Mouse (Mus musculus) megakaryocyte progenitor cell, adult 5-6 weeks (primary cell): Measurements from ENCODE around the gene Foxred2. TPM values are rescaled to one million over a fixed set of nuclear protein-coding genes. Genes with fewer than 3 reads are reported as not detected.

Source experiments
- ATAC-seq: replicated peaks from 2 replicates; pipeline ENCODE4 v1.8.0; 2016; ENCODE audit warnings: mild to moderate bottlenecking, moderate TSS enrichment, inconsistent platforms; ENCODE audit not compliant: poor library complexity
- total RNA-seq, 2 experiments: library from RNA; stranded (forward) in 1 of 2; stranded (reverse) in 1 of 2; fragments of 157-497, 149-512 nt in 1 of 2; fragments of 200-1000 nt in 1 of 2; gene quantifications; 2 replicates each; pipeline versions ENCODE4 v1.2.3 to v1.2.4; 2015 to 2017

Foxred2 gene
- total RNA-seq, 2 experiments from 2014 or later = 16.2 to 19.4 TPM

DNA sequence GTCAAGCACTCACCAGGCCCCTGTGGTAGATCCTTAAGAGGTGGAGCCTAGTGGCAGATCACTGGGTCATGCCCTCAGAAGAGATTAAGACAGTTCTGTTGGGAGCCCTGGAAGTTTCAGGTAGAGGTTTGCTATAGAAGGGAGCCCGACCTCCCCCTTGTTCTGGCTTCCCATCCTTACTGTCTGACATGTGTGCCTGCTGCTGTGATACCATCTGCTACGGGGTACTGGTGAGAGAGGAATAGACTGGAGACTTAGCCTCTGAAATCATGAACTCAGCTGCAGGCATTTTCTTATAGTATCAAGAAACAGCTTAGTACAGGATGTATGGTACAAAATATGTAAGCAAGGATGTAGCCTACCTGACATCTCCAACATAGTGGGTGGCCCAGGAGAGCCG lies 3.6 kb downstream of the Foxred2 start:
- no peak for ATAC-seq

DNA sequence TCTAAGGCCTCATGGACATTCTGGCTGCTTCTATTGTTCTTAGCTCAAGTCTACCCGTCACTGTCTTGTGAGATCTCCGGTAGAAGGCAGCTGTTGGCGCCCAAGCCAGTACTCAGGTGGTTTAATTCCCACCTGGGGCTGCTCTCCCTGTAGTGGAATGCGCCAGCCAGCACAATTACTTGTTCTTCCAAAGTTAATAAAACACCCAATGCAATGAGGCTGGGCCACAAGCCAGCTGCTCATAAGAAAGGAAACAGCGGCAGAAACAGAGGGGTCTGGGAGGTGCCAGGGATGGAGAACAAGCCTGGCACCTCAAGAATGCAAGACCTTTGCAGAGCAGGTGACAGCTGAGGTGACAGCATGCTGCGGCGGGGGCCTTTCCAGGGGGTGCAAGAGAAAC lies 7.5 kb downstream of the Foxred2 start:
- no peak for ATAC-seq

DNA sequence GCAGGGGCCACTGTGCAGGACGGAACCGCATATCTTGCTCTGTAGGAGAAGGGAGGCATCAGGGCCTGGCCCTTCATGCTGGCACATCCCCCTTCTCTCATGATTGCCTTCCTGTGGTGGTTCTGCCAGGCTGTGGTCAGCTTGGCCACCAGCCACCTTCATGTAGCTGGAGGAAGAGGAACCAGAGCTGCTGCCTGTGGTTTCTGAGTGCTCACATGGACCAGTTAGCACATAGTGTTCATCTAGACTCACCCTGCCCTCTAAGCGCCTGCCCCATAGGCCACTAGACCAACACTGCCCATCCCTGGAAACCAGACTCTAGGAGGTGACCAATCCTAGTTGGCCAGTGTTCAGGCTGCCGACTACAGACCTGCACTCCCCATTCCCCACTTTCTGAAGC lies 10.8 kb downstream of the Foxred2 start:
- ATAC-seq = peak; percentile 97

DNA sequence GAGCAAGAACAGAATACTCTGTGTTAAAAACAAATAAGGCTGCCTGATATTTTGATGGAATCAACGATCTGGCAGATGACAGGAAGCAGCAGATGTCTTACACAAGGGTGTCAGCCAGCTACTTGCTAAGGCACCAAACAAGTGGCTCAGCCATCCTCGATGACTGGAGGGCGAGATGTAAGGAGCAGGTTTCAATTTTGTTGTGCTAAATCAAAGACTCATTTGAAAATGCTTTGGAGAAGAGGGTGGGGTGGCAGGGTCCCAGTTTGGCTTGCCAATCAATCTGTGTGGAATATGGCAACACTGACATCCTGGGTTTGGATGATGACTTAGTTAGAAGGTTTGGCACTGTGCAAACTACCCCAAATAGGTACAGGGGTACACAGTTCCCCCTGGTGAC lies 15.0 kb downstream of the Foxred2 start:
- no peak for ATAC-seq

DNA sequence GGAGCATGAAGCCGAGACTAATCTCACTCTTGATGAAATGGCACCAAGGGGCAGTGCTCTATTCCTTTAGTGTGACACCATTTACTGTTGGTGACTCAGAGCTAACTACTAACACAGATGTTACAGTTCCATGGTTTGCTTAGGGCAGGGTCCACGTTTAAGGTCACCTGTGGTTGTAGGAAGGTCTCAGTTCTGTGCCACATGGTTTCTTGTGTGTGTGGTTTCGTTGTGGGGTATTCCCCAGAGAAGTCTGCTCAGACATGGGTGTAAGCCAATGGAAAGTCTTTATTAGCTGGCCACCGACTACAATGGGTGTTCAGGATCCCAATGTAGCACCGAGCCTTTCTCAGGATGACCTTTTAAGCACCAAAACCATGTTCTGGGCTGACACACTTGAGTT lies 18.0 kb downstream of the Foxred2 start:
- no peak for ATAC-seq

DNA sequence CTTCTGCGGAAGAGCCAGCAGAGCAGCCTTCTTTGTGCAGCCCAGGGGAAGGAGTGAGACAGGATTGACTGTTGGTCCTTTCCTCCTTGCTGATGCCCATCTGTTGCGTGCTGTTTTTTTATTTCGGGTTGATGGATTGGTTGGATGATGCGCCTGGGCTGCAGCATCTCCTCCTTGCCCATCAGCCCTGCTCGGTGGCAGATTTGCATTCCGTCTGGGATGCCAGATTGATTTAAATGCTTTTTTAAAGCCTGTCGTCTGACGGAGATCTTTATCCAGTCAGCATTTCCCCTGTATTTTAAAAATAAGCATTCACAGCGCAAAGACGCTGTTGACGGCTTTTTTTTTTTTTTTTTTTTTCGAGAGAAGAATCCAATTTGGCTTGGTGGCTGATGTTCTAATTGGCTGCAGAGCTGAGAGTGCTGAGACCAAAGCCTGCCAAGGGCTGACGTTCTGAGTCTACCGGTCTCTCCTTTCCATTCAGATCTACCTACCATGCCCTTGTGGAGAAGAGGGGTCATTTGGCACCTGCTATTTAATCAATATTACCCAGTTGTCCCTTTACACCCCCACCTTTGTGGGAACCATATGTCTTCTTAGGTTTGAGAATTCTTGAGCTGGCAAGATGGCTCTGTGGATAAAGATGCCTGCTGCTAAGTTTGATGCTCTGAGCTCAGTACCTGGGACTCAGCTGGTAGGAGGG lies 20.7 kb downstream of the Foxred2 start:
- ATAC-seq = no peak

DNA sequence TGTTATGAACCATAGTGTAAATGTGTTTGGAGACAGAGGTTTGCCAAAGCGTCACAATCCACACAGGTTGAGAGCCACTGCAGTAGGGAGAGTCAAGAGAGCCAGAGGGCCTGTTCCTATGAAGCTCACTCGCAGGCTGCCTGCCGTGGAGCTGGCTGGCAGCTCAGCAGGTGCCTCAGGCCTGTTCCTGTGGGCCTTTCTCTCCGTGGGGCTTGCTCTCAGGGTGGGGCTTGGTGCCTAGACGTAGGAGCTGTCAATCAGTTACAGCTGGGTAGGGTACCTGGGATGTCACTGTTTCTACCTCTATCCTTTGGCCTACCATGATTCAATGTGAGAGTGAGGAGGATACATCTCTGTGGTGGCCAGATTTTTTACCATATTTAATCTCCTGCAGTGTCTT lies 21.6 kb downstream of the Foxred2 start:
- no peak for ATAC-seq

DNA sequence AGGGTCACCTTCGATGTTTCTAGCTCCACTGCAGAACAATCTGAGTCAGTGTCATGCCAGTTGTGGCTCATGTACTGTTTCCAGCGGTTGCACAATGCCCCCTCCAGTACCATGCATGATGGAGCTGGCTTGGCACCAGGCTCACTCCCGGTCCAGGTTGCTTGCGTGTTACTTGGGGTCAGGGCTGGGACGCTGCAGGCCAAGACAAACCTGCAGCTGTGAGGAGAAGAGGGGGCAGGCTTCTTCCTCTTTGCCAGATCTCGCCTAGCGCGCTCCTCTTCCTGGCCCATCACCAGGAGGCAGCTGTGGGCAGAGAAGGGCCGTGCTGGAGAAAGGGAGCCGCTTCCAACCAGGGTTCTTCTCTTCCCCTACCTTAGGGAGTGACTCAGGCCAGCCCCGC lies 22.2 kb downstream of the Foxred2 start:
- peak; percentile 9 for ATAC-seq

DNA sequence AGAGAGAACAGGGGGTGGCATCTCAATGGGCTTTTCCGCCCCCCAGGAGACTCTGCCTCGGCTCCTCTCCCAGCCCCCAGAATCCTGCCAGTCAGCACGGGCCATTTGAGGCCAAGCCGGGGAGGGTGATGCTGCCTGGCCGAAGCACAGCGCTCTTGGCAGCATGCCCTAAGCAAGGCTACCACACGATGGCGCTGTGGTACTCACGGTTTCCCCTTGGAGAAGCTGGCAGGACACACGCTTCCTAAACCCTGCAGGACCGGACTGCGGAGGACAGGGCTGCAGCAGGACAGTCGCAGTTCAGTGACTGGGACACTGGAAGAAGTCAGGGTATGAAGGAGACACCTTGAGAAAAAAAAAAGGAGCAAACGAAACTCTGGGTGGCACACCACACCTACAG lies 22.8 kb downstream of the Foxred2 start:
- ATAC-seq = peak; percentile 52

DNA sequence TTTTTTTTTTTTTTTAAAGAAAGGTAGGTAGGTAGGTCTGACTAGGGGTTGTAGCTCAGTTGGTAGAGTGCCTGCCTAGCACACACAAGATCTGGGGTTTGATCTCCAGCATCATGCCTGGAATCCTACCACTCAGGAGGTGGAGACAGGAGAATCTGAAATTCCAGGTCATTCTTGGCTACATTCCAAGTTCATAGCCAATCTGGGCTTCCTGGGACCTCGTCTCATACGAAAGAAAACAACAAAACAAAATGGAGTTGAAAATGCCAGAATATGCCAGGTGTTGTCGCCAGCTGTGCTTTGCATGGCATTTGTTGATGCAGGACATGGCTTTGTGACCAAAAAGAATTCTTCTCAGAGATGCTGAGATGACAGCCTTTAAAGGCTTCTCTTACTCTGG lies 23.3 kb downstream of the Foxred2 start:
- no peak for ATAC-seq

DNA sequence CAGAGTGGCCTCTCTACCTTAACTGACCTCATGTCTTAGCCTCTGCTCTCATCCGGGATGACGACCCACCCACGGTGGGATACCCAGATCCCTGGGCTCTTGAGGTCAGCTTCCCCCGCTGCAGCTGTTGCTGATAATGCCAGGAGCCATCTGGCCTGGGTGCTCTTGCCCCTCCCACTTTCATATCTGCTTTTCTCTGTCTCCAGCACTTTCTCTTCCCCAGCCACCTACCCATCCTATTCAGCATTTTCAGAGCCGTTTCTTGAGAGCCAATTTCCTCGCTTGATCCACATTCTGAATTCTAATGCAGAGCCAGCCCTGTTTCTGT lies 24.9 kb downstream of the Foxred2 start:
- ATAC-seq = peak; percentile 32

DNA sequence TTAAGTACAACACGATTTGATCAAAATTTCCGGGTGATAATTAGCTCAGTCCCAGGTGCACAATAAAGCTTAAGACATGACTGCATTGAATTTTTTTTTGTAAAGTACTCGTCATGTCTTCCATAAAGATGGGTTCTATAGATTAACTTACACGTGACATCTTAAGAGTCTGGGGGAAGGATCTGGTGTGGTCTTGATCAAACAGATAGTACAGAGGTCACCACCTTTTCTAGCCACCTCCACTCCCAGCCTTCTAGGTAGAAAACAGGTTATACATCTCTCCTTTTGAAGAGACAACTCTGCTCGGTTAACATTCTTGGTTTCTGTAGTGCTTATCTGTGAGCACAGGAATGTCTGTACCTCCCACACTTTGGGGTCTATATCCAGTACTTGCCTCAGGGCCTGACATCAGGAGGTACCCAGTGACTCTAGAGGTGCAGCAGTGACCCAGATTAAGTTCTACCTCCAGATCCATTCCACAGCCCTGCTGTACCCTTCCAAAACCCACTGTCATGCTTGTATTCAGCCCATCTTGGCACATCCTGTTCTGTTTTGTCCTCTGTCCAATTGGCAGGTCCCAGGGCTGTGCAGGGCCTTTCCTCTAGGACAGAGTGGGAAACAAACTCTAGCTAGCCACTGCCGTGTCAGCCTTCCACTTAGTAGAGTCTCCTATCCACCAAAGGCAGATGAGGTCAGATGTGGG lies 25.4 kb downstream of the Foxred2 start:
- ATAC-seq = no peak

DNA sequence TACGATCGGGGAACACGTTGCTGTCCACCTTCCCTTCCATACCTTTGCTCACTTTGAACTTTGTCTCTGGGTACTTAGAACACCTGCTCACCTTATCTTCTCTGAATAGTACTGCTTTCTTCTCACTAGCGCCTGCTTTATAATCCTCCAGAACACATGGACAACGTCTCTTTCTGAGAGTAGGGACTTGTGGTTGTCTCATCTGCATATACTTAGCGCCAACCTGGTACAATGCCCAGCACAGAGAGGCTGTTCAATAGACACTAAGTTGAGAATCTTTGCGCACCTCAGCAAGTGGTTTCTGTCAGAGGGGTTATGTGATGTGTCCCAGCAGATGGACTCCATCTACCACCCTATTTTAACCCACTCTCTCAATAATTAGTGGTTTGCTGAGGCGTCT lies 26.7 kb downstream of the Foxred2 start:
- no peak for ATAC-seq

DNA sequence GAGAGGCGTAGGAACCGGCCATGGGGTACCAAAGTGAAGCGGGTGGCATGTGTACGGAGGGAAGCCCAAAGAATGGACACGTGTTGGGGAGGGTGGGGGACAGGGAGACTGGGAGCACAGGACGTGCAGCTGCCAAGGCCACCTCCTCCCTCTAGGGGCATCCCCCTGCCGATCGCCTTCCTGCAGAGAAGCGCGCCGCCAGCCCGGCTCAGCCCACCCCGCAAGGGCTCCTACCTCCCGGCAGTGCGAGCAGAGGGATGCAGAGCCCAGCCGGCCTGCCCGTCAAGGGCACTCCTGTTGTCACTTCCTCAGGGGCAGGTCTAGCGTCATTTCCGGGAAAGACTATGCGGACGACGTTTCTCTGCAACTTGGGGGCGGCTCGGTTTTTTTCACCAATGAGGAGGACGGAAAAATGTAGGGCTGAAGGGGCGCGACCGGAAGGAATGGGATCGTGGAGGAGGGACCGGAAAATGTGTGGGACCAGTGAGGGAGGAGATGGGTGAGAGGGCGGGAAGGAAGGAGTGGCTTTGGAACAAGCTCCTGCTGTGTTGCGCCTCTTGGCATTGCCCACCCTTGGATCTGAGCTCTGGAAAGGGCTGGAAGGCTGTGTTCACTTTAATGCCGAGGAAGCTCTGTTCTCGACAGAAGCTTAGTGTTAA lies 27.7 kb downstream of the Foxred2 start, which contains the start of gene Txn2:
TSS of gene Txn2 (minus strand) at position 334 of the 659 bp plus-strand sequence.
- ATAC-seq = peak; percentile 82

DNA sequence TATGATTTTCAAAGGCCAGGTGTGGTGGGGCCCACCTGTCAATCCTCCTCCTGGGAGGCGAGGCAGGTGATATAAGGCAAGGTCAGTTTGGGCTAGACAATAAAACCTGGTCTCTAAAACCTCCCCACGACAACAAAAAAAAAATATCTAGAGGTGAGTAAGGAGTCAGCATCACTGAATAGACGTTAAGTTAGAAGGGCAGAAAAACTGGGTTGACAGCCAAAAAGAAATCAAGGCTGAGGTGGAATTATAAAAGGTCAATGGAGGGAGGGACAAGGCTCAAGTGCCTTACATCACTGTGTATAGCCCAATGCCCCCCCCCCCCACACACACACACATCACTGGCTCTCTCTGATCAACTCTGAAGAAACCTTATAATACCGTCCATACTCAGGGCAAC lies 28.4 kb downstream of the Foxred2 start:
- no peak for ATAC-seq

DNA sequence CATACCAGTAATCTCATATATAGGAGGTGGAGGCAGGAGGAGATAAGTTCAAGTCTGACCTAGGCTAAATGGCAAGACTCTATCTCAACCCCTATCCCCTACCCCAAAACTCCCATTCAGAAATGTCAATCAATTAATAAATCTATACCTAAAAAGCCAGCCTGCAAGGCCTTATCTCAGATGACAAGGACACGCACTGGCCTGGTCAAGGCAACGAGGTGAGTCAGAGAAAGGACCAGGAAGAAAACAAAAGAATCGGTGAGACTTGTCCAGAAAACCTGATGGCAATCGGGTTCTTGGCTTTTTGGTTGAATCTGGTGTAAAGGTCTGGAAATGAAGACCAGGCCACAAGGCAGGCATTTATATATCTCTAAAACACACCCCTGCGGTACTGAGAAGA lies 29.6 kb downstream of the Foxred2 start:
- no peak for ATAC-seq

DNA sequence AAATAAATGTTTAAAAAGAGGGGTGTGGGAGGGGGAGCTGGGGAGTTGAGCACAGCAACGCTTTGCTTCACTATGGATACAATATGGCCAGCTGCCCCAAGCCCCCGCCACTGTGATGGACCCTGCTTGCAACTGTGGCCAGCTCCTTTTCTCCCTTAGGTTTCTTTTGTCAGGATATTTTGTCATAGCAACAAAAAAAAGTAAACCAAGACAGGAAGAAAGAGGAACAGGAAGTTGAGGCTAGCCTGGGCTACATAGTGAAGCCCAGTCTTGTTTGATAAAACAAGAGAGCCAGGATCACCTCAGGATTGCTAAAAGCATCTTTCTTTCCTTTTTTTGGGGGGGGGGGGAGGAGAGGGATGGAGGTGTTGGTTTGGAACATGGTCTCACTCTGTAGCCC lies 31.3 kb downstream of the Foxred2 start:
- no peak for ATAC-seq

DNA sequence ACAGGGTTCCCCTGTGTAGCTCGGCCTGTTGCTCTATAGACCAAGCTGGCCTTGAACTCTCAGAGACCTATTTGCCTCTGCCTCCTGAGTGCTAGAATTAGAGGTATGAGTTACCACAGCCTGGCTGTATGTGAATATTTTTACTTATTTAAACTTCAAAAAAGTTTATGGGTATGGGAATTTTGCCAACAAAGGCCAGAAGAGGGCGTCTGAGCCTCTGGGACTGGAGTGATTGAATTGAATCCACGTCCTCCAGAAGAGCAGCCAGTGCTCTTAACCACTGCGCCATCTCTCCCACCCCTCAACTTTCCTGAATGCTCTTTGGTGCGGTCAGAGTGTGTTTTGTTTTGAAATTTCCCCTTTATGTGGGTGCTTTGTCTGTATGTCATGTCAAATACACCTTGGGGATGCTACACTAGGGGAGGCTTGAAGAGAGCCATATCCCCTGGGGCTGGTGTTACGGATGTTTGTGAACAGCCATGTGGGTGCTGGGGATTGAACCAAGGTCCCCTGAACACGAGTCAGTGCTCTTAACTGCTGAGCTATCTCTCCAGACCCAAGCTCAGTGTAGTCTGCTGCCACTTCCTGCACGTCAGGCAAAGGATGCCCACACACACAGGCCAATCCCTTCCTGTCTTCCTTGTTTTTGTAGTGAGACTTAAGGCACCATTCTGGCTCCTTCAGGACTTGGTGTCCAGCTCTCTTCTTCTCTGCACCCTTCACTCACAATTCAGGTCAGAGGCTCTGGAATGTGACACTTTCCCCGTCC lies 33.1 kb downstream of the Foxred2 start:
- ATAC-seq = no peak

DNA sequence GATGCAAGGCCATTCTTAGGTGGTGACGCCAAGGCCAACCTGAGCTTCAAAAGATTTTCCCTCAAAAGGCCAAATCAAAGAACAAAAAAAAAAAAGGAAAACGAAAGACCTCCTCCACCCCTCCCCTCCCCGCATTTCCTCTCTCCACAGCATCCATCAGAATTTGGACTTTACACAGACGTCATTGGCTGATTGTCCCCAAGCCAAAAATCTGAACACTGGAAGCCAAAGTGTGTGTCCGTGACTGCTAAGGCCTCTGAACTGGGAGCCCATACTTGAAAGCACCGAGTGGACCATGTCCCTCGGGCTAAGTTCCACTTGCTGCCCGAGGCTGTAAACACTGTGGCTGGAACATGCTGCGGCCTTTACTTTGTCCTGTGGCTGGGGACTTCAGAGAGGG lies 33.8 kb downstream of the Foxred2 start:
- ATAC-seq = no peak

DNA sequence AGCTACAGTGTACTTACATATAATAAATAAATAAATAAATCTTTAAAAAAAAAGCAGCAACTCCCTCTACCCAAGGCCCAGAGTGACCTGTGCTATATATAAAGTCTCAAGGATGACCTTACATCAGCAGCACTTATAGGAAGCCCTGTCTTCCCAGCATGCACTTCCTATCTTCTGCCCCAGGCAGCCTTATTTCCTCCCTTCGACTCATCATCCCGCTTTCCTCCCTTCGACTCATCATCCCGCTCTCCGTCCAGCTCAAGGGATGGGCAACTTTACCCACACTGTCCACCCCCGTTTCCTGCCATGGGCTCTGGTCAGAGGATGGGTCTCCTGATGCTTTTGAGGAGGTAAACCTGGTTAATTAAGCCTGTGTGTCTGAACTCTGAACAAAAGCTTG lies 34.9 kb downstream of the Foxred2 start:
- no peak for ATAC-seq
